Mouse (Mus musculus): ENCODE measurements around the gene Fam24a.
A peak's percentile ranks its signal among the peaks of the same experiment; 100 is the strongest.

The Fam24a gene

GRCm38 (mm10) chr7:131333564-131333963 is at the start of gene Fam24a:
Fam24a (plus strand) TSS chr7:131333864.
- DNase-seq (ENCODE audit: low spot score in 2 of 2): no peak

GRCm38 (mm10) chr7:131297151-131297550 is 36.5 kb upstream of the Fam24a start:
- no peak for DNase-seq (ENCODE audit: low spot score in 2 of 2)

GRCm38 (mm10) chr7:131303340-131303739 is 30.3 kb upstream of the Fam24a start:
- peak in 1 of 2 experiments; percentile 44 for DNase-seq (ENCODE audit: low spot score in 2 of 2)

- no peak for DNase-seq (ENCODE audit: low spot score in 2 of 2)
Observed at GRCm38 (mm10) chr7:131306733-131307132, 26.9 kb upstream of the Fam24a start.

- no peak for DNase-seq (ENCODE audit: low spot score in 2 of 2)
Observed at GRCm38 (mm10) chr7:131314493-131314892, 19.2 kb upstream of the Fam24a start.

GRCm38 (mm10) chr7:131317587-131317986 is 16.1 kb upstream of the Fam24a start:
- DNase-seq (ENCODE audit: low spot score in 2 of 2): no peak

- DNase-seq (ENCODE audit: low spot score in 2 of 2): no peak
Observed at GRCm38 (mm10) chr7:131318340-131318739, 15.3 kb upstream of the Fam24a start.

- DNase-seq (ENCODE audit: low spot score in 2 of 2): no peak
Observed at GRCm38 (mm10) chr7:131322192-131322591, 11.5 kb upstream of the Fam24a start, which contains the start of gene Cuzd1. Cuzd1 (minus strand) TSS chr7:131322292.

GRCm38 (mm10) chr7:131327054-131327453 is 6.6 kb upstream of the Fam24a start:
- peak in 1 of 2 experiments; percentile 52 for DNase-seq (ENCODE audit: low spot score in 2 of 2)

- no peak for DNase-seq (ENCODE audit: low spot score in 2 of 2)
Observed at GRCm38 (mm10) chr7:131329416-131329815, 4.2 kb upstream of the Fam24a start, which contains the start of gene Fam24b. Fam24b (minus strand) TSS chr7:131329516.

- no peak for DNase-seq (ENCODE audit: low spot score in 2 of 2)
Observed at GRCm38 (mm10) chr7:131331688-131332087, 2.0 kb upstream of the Fam24a start.

GRCm38 (mm10) chr7:131337502-131338068 is 3.9 kb downstream of the Fam24a start:
- no peak for DNase-seq (ENCODE audit: low spot score in 2 of 2)

GRCm38 (mm10) chr7:131345856-131346541 is 12.3 kb downstream of the Fam24a start:
- DNase-seq (ENCODE audit: low spot score in 2 of 2): no peak

- no peak for DNase-seq (ENCODE audit: low spot score in 2 of 2)
Observed at GRCm38 (mm10) chr7:131356105-131356504, 22.4 kb downstream of the Fam24a start.

- peak in 1 of 2 experiments; percentile 65 for DNase-seq (ENCODE audit: low spot score in 2 of 2)
Observed at GRCm38 (mm10) chr7:131362269-131362614, 28.6 kb downstream of the Fam24a start.

GRCm38 (mm10) chr7:131362615-131363300 is 29.1 kb downstream of the Fam24a start, which contains the start of gene 2310057M21Rik:
2310057M21Rik (minus strand) TSS chr7:131362759.
- DNase-seq (ENCODE audit: low spot score in 2 of 2): peak; percentile 91 to 94

GRCm38 (mm10) chr7:131364131-131364530 is 30.5 kb downstream of the Fam24a start:
- DNase-seq (ENCODE audit: low spot score in 2 of 2): no peak

- peak; percentile 83 to 88 for DNase-seq (ENCODE audit: low spot score in 2 of 2)
Observed at GRCm38 (mm10) chr7:131370648-131371469, 37.2 kb downstream of the Fam24a start, which contains the start of gene Pstk. Pstk (plus strand) TSS chr7:131371141.

- no peak for DNase-seq (ENCODE audit: low spot score in 2 of 2)
Observed at GRCm38 (mm10) chr7:131371470-131371860, 37.8 kb downstream of the Fam24a start.

- DNase-seq (ENCODE audit: low spot score in 2 of 2): no peak
Observed at GRCm38 (mm10) chr7:131371880-131372651, 38.4 kb downstream of the Fam24a start.
